Mouse (Mus musculus): ENCODE data around the gene Gdf9.

Gene Gdf9

DNA sequence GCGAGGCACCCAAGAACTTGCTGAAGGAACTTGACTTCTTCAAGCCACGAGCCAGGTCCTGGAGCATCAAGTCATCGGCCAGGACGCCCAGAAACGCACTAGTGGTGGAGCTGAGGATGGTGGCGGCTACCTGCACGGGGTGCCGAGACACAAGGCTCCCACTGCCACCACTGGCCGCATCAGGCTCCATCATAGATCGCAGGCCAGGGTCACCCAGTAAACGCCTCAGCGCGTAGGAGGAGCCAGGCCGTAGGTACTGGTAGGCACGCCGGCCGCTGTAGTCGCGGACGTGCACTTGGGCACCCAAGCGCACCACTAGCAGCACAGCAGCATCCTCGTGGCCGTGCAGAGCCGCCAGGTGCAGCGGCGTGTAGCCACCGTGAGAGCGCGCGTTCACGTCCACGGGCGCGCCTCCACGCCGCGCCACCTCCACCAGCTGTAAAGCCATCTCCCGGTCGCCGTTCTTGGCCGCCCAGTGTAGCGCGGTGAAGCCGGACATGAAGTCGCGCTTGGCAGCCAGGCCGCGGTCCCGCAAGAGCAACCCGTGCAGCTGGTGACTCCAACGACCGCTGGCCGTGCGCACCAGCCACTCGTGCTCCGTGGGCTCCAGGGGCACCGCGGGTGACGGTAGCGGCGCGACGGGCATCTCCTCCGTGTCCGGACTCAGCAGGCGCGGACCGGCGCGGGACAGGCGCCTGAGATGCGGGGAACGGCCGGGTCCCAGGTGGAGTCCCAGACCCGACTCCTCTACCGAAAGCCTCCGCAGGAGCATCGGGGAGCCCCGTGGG is 47.8 kb downstream of the Gdf9 start:
- DNase-seq (ENCODE audit: low spot score) = no peak

DNA sequence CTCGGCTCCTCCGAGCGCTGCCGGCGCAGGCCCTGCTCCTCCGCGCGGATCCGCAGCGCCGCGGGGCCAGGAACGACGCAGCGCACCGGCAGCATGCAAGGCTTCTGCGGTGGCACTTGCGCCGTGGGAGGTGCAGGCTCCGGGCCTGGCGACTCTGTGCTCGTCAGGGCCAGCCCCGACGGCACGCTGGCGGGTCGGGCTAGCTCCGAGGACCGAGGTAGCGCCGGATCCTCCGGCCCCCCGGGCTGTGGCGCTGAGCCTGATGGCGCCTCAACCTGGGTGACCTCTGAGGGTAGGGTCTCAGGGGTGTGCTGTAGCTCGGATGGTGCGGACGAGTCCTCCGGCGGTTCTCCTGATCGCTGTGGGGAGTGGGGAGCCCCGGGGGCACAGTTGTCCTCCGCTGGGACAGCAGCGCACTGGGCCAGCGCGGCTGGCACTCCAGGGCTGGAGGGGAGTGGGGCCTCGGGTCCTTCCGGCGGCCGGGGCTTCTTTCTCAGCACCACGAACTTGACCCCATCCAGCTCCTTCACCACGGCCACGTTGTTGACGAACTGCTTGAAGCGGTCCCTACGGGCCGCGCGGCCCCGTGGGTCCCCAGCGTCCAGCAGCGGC is 48.5 kb downstream of the Gdf9 start:
- DNase-seq (ENCODE audit: low spot score) = no peak

DNA sequence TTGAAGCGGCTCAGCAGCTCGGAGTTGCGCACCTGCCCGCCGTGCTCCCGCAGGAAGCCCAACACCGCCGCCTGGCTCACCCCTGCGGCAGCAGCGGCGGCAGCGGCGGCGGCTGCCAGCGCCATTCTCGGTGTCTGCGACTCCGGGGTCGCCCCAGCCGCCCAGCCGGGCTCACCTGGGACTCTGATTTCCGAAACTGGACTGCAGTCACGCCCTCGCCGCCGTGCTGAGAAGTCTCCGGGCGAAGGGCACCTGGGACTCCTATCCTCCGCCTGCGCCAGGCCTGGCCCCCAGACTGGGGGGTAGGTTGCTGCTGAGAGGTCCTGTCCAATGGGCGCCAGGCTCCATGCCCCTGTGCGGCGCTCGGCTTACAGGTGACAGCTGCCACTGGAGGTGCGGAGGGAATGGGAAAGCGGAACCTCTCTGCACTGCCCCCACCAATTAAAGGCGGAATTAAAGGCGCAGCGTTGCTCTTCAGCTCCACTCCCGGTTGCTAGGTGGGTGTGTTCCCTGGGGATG is 49.0 kb downstream of the Gdf9 start, which contains the start of the genes Gm9945 and Sowaha:
Gm9945 (plus strand) TSS at position 384 of the 519 bp plus-strand sequence.
Sowaha (minus strand) TSS at position 492 of the 519 bp plus-strand sequence.
- DNase-seq (ENCODE audit: low spot score) = peak; percentile 64

DNA sequence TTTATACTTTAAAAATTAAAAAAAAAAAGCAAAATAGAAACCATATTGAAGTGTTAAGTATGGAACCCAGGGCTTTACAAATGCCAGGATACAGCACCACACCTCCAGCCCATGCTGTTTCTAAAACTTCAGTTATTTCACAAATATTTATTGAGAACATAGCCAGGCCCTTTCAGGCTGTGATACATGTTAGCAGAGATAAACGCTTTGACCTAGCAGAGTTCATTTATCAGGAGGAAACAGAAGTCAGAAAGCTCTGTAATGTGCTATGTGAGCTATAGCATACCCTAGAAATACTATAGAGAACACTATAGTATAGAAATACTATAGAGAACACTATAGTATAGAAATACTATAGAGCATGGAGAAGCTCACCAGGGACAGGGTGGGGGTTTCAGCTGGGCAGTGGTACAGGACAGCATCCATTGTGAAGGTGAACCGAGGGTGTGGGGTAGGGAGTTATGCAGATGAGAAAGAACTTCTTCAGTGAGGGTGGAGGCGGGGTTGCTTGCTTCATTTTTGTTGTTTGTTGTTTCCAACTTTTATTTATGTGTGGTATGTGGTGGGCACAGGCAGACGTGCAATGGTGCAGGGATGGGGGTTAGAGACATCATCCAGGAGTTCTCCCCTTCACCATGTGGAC is 50.4 kb downstream of the Gdf9 start:
- peak; percentile 79 for DNase-seq (ENCODE audit: low spot score)

DNA sequence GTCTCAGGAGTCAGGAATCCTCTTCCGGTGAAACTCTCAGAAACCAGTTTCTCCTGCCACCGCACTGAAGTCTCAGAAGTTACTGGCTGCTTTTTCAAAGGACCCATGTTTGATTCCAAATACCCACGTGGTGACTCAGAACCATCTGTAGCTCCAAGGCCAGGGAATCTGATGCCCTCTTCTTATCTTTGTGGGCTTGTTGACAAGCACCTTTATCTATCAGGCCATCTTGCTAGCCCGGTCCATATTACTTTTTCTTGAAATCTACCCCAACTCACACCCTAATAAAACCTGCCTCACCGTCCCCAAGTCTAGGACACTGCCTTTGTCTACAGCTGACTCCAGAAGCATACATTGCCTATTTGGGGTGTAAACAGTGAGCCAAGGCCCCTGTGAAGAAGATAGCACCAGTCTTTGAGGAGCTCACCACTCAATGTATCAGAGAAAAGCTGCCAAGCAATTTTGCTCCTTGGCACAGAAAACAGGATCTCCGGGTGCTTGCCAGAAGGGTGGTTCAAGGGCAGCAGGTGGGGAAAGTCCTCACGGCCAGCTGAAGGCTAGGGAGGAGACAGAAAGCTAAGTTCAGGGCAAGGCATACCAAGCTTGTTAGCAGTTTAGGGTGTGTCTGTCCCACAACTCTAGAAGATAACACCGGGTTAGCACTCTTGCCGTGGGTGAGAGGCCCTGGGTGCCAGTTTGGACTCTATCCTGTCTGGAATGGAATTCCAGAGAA is 52.5 kb downstream of the Gdf9 start:
- DNase-seq (ENCODE audit: low spot score) = peak; percentile 76

DNA sequence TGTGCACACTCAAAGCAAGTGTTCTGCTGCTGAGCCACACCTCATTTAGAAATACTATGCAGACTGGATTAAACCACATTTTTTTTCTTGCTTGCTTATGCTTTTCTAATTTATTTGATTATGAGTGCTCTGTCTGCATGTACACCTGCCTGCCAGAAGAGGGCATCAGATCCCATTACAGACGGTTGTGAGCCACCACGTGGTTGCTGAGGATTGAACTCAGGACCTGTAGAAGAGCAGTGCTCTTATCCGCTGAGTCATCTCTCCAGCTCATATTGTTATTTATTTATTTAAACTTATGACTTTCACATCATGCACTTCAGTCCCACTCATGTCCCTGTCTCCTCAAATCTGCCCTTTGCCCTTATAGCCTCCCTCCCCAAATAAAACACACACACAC is 54.9 kb downstream of the Gdf9 start:
- DNase-seq (ENCODE audit: low spot score) = no peak

DNA sequence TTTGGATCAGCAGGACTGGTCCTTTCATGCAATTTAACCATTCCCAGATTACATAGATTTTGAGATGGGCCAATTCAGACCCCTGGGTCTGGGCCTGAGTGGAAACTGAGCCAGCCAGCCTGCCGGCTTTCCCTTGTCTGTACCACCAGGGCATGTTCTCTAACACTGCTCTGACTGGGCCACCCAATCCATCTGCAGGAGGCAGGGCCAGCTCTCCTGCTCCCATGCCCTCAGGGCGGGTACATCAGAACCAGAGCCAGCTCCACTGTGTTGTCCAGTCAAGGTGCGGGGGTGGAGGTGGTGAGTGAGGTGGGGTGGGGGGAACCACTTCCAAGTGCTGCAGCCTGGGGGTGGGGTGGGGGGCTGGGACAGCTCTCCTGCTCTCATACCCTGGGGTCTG is 55.5 kb downstream of the Gdf9 start:
- no peak for DNase-seq (ENCODE audit: low spot score)

DNA sequence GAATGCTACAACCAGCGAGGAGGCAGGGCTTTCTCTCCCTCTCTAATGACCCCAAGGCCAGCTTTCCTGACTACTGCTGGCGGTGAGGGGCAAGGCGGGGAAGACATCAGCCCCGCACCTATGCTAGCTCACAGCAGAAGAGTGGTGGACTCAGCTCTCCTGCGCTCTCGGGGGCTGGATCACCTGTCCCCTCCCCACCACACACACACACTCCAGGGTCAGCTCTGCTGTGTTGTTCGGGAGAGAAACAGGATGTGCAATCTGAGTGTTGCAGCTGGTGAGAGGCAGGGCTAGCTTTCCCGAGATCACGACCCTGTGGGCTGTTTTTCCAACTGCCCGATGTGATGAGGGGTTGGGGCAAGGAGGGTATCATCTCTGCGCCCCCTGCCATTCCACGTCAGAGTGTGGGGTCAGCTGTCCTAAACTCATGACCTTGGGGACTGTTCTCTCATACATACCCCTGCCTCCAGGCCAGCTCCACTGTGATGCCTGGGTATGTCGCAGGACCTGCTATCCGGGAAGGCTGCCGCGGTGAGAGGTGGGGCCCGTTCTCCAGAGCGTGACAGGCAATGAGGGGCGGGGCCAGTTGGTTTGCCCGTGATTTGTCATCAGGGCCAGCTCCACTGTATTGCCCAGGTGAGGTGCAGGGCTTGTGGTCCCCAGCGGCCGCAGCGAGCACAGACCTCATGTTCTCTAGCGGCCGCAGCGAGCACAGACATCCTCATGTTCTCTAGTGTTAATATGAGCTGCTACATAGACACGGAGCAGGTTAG is 56.2 kb downstream of the Gdf9 start:
- no peak for DNase-seq (ENCODE audit: low spot score)

Measured in c-Kit-positive CD71-positive TER-119-positive erythroid progenitor cells, embryonic 14.5 days (primary cell).